Mouse (Mus musculus) forebrain, embryonic 11.5 days (tissue): Measurements from ENCODE around the gene Fam199x. TPM values are rescaled to one million over a fixed set of nuclear protein-coding genes. Genes with fewer than 3 reads are reported as not detected.

Experiments
- ATAC-seq: fragments of 200-750 bp; cut with Nextera tagmentation; replicated peaks from 2 replicates; pipeline ENCODE4 v1.8.0; 2017; ENCODE audit warnings: moderate TSS enrichment; ENCODE audit not compliant: low FRiP score
- DNase-seq: peaks from one replicate; pipeline ENCODE4 v3.0.0-alpha.2; 2017; ENCODE audit warnings: low spot score
- H3K27ac ChIP-seq: fragments of 300-500 bp; sonication (generic); 2 replicates; pipeline ENCODE4 v1.5.1; 2014; ENCODE audit warnings: low read depth, low read length
- H3K27me3 ChIP-seq: fragments of 300-500 bp; sonication (generic); 2 replicates; pipeline ENCODE4 v1.6.1; 2014; ENCODE audit warnings: mild to moderate bottlenecking, low read length, mixed read lengths; ENCODE audit not compliant: control insufficient read depth, insufficient read depth
- H3K36me3 ChIP-seq: fragments of 300-500 bp; sonication (generic); 2 replicates; pipeline ENCODE4 v1.6.1; 2014; ENCODE audit warnings: mild to moderate bottlenecking, low read length, moderate library complexity, mixed read lengths; ENCODE audit not compliant: control insufficient read depth, insufficient read depth
- H3K4me1 ChIP-seq: fragments of 300-500 bp; sonication (generic); replicated peaks from 2 replicates; pipeline ENCODE4 v1.6.1; 2014; ENCODE audit warnings: low read length, mixed read lengths; ENCODE audit not compliant: control insufficient read depth, insufficient read depth
- H3K4me2 ChIP-seq: fragments of 300-500 bp; sonication (generic); 2 replicates; pipeline ENCODE4 v1.6.1; 2014; ENCODE audit warnings: low read depth, mild to moderate bottlenecking, low read length, moderate library complexity, mixed read lengths; ENCODE audit not compliant: severe bottlenecking
- H3K4me3 ChIP-seq: fragments of 300-500 bp; sonication (generic); 2 replicates; pipeline ENCODE4 v1.5.1; 2014; ENCODE audit warnings: low read depth, low read length
- H3K9ac ChIP-seq: fragments of 300-500 bp; sonication (generic); 2 replicates; pipeline ENCODE4 v1.6.1; 2014; ENCODE audit warnings: low read length
- H3K9me3 ChIP-seq: fragments of 300-500 bp; sonication (generic); 2 replicates; pipeline ENCODE4 v1.6.1; 2016; ENCODE audit warnings: low read length, mixed read lengths; ENCODE audit not compliant: control insufficient read depth
- WGBS: fragments of 180-500 bp; shearing (Covaris S2); extraction: QIAGEN DNeasy Blood & Tissue Kit; methylation state at CpG from one replicate; pipeline ENCODE4 v1.1.7; 2014; 5-methylcytosine and 5-hydroxymethylcytosine counted together
- polyA plus RNA-seq: library from polyadenylated mRNA; unstranded; fragments of >200 nt; fragmentation: Nextera tagmentation; extraction: Ambion mirVana; gene quantifications from 2 replicates; pipeline ENCODE4 v1.2.1, GENCODE M21; 2014

Fam199x gene
- polyA plus RNA-seq, 1 experiment from 2014 or later = 17.1 TPM

DNA sequence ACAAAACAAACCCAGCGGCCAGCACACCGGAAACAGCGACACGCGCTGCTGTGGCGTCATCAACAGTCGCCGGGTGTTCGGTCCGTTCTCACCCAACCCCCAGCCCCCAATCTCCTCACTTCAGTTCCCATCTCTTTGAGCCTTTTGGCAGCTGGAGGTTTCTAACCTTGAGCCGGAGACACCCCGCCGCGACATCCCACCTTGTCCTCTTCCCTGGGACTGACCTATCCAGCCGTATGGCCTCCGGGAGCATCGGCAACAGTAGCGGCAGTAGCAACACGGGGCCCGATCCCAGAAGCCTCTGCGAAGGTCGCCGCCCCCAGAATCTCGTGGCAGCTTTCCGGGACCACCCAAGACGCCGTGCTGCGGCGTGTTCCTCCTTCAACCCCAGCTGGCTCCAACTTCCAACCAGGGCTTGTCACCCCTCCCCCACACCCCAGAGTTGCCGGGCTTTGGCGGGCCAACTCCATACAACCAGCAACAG is 11.4 kb upstream of the Fam199x start, which contains the start of gene Slc25a53:
Gene Slc25a53, minus strand, starts transcription at position 303 of the 484 bp plus-strand sequence.
- Histone ChIP-seq H3K4me1 (no peaks in the 10 kb centered on the region), H3K9me3 (no peaks in the 10 kb centered on the region), H3K36me3 (no peaks in the 10 kb centered on the region), H3K27ac (peak within 1 kb of the TSS; percentile 64; the same call in 1 of the 2 replicates), H3K4me2 (peak within 1 kb of the TSS; percentile 49), H3K4me3 (peak within 1 kb of the TSS; percentile 45), H3K9ac (peak within 1 kb of the TSS; percentile 66; the same call in 1 of the 2 replicates), H3K27me3 (no peaks in the 10 kb centered on the region)
- WGBS = 14% methylated on average over 31 of the region's 31 CpGs
- ATAC-seq (peak; percentile 96), DNase-seq (peak; percentile 92)

DNA sequence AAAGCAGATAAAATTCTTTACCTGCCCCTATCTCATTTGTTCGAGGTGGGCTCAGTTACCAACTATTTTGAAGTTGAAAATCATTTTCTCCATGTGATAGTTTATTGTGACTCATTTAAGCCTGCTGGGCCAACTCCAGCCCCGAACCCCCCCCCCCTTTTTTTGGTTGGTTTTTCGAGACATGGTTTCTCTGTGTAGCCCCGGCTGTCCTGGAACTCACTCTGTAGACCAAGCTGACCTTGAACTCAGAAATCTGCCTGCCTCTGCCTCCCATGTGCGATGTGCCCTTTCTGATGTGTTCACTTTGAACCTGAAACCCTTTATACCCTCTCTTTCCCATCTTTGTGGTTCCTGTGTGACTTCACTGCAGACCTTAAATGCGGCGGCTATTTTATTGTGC is 10.9 kb upstream of the Fam199x start:
- no peak for DNase-seq
- H3K27me3 ChIP-seq = no peaks in the 10 kb centered on the region
- H3K27ac ChIP-seq = no peak overlapping the region
- peak overlapping the region; percentile 49; the same call in 1 of the 2 replicates for H3K4me2 ChIP-seq
- H3K4me3 ChIP-seq = peak overlapping the region; percentile 45; the same call in 1 of the 2 replicates
- no peaks in the 10 kb centered on the region for H3K9me3 ChIP-seq
- no peaks in the 10 kb centered on the region for H3K36me3 ChIP-seq
- peak; percentile 29 for ATAC-seq
- no peaks in the 10 kb centered on the region for H3K4me1 ChIP-seq
- WGBS = 39% methylated on average over 7 of the region's 7 CpGs
- H3K9ac ChIP-seq = peak overlapping the region; percentile 66; the same call in 1 of the 2 replicates

DNA sequence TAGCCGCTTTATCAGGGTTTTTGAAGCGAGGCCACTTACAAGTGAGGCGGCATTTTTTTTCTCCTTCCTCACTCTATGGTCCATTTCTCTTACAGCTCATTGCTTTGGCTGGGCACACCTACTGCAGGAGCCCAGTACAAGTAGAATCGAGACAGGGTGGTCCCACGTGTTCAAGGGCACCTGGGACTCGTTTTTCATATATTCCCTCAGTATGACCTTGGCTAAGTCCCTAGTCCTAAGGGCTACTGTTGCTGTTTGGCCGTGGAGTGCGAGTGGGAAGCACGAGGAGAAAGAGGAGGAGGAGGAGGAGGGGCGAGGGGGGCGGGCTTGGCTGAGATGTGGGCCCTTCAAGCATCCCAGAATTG is 352 bp upstream of the Fam199x start:
- no peaks in the 10 kb centered on the region for H3K4me1 ChIP-seq
- H3K4me3 ChIP-seq = peak overlapping the region; percentile 61
- no peaks in the 10 kb centered on the region for H3K36me3 ChIP-seq
- WGBS = 16% methylated on average over 11 of the region's 11 CpGs
- ATAC-seq = no peak
- peak overlapping the region; percentile 60 for H3K4me2 ChIP-seq
- no peak for DNase-seq
- no peak overlapping the region for H3K27ac ChIP-seq
- H3K27me3 ChIP-seq = no peaks in the 10 kb centered on the region
- H3K9ac ChIP-seq = peak overlapping the region; percentile 66
- no peaks in the 10 kb centered on the region for H3K9me3 ChIP-seq

DNA sequence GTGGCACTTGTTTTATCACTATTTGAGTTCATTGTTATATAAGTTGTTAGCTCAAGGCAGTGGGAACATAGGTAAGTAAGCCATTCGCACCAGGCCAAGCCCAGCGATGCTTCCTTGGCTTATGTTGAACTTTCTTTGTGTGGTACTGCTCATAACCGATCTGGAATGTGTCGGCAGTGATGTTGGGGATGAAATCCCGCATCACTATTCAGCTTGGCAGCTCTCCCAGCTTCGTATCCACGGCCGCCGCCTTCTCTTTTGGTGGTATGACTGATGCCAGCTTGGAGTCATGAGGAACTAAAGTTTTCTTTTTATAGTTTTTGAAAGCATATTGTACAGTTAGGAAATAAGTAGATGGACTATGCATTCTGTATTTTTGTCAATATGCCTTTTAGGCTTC is 13.8 kb downstream of the Fam199x start:
- no peak overlapping the region for H3K4me2 ChIP-seq
- H3K27ac ChIP-seq = no peak overlapping the region
- no peaks in the 10 kb centered on the region for H3K4me1 ChIP-seq
- no peak overlapping the region for H3K4me3 ChIP-seq
- WGBS = 85% methylated on average over 9 of the region's 9 CpGs
- no peaks in the 10 kb centered on the region for H3K27me3 ChIP-seq
- ATAC-seq (no peak), DNase-seq (no peak)
- H3K9me3 ChIP-seq = no peaks in the 10 kb centered on the region
- no peaks in the 10 kb centered on the region for H3K36me3 ChIP-seq
- H3K9ac ChIP-seq = no peak overlapping the region

DNA sequence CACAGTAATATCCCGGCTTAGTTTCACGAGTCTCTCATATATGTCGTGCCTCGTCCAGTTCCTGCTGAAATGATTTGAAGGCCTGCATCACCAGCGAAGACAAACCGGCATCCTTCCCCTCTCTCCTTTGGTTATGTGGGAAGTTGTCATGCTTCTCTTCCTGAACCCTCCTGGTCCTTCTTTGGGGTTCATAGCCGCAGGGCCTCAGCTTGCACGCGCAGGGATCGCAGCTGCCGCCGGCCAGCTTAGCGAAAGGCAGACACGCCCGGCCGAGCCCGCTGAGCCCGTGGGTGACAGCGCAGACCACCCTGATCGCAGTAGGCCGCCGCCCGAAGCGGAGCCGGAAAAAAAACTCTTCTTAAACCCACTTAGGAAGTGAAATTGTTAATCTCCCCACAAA is 55.1 kb downstream of the Fam199x start:
- H3K27me3 ChIP-seq = peaks cover 47% of the 10 kb centered on the region
- H3K4me2 ChIP-seq = no peak overlapping the region
- no peak for DNase-seq
- H3K4me1 ChIP-seq = no peaks in the 10 kb centered on the region
- no peaks in the 10 kb centered on the region for H3K9me3 ChIP-seq
- 16% methylated on average over 25 of the region's 25 CpGs for WGBS
- ATAC-seq = no peak
- H3K36me3 ChIP-seq = no peaks in the 10 kb centered on the region
- H3K27ac ChIP-seq = no peak overlapping the region
- no peak overlapping the region for H3K9ac ChIP-seq
- H3K4me3 ChIP-seq = no peak overlapping the region

DNA sequence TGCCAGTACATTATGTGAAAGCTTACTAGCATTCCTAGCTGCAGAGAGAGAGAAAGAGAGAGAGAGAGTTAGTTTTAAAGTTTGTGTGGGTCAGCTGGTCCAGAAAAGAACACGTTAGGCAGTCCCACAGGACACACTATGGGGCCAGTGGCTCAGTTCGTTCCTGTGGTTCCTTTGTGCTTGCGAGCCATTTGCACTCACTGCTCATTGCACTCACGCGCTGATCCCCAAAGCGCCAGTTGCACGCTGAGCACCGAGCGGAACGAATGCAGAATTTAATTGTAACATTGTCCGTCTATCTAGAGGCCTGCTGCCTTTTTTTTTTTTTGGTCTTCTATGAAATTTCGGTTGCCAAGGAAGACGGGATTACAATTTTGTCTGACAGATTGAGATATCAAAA is 57.1 kb downstream of the Fam199x start:
- DNase-seq (no peak), ATAC-seq (no peak)
- peaks cover 40% of the 10 kb centered on the region for H3K27me3 ChIP-seq
- no peak overlapping the region for H3K27ac ChIP-seq
- no peak overlapping the region for H3K4me3 ChIP-seq
- no peaks in the 10 kb centered on the region for H3K9me3 ChIP-seq
- no peaks in the 10 kb centered on the region for H3K4me1 ChIP-seq
- 18% methylated on average over 13 of the region's 13 CpGs for WGBS
- H3K4me2 ChIP-seq = no peak overlapping the region
- no peaks in the 10 kb centered on the region for H3K36me3 ChIP-seq
- H3K9ac ChIP-seq = no peak overlapping the region

DNA sequence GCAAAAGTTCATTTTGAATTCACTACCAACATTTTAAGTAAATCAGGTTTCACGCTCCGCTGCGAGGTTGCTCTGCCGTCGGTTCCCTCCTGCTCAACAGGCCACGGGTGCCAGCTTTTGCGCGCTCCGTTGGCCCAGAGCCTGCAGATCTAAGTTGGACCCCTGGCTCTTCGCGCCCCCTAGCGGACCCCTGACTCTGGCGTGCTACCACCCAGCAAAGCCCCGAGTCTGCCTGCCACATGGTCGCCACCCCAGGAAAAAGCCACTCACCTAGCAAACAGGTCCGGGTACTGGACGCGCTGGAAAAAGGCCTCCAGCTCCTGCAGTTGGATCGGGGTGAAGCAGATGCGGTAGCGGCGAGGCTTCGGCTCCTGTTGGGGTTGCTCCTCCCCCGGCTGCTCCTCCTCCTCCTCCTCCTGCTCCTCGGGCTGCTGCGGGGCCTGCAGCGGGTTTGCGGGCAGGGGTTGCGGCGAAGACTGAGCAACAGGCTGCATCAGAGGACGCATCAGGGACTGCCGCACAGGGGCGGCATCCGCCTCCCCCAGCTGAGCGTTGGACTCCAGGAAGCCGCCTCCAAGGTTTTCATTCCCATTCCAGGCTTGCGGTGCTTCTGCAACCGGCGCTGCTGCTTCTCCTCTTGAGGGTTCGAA is 68.8 kb downstream of the Fam199x start:
- ATAC-seq = peak; percentile 89
- Histone ChIP-seq H3K4me1 (no peaks in the 10 kb centered on the region), H3K27me3 (peaks cover 67% of the 10 kb centered on the region), H3K36me3 (no peaks in the 10 kb centered on the region), H3K4me3 (no peak overlapping the region), H3K27ac (no peak overlapping the region), H3K4me2 (no peak overlapping the region), H3K9ac (no peak overlapping the region), H3K9me3 (no peaks in the 10 kb centered on the region)
- peak; percentile 83 for DNase-seq
- WGBS = 16% methylated on average over 35 of the region's 40 CpGs

DNA sequence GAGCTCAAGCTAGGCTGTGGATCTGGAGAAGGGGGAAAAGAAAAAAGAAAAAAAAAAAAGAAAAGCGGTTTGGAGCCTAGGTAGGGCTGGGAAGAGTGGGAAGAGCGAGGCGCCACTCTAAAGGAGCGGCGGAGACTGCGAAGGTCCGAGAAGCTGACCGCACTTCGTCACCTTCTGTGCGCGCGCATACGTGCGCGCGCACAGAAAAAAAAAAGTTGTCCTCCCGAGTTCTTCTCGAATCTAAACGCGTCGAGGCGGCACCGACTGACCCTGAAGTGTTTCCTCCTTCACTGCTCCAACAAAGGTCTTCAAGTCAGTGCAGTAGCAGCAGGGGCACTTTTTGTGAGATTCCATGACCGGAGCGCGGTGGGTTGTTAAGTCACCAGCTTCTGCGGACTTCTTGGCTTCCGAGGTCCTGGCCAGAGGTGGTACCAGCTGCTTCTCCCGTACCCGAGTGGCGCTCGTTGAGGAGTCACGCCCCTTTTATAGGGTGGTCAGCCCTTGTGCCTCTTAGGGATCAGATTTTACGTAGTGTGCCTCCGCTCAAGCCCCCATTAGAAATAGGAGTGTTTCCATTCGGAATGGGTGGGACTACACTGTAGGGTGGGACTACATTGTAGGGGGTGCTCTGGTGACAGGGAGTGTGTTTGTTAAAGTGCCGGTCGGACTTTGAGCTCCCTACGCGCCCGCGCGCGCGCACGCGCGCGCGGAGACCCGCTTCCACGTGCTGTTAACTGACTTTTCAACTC is 70.5 kb downstream of the Fam199x start:
- DNase-seq = no peak
- Histone ChIP-seq H3K27me3 (peaks cover 63% of the 10 kb centered on the region), H3K9ac (no peak overlapping the region), H3K9me3 (no peaks in the 10 kb centered on the region), H3K36me3 (no peaks in the 10 kb centered on the region), H3K4me1 (no peaks in the 10 kb centered on the region), H3K4me2 (0 out of 2 replicates have a peak overlapping the region, but pooled peaks have one; percentile 18), H3K4me3 (no peak overlapping the region), H3K27ac (no peak overlapping the region)
- ATAC-seq = no peak
- WGBS = 25% methylated on average over 52 of the region's 52 CpGs
